Mouse (Mus musculus) liver, adult 2 months (tissue): ENCODE data around the gene Nhsl1.

Experiments
- CTCF ChIP-seq: fragments of 200-500 bp; IDR thresholded peaks from 2 replicates; pipeline ENCODE4 v1.5.1; 2011; ENCODE audit warnings: low read depth, low read length, control low read depth
- POLR2A ChIP-seq: fragments of 200-500 bp; IDR thresholded peaks from 2 replicates; pipeline ENCODE4 v1.6.1; 2011; ENCODE audit warnings: low read length, control low read depth; ENCODE audit not compliant: insufficient read depth; ENCODE audit errors: extremely low read depth

DNA sequence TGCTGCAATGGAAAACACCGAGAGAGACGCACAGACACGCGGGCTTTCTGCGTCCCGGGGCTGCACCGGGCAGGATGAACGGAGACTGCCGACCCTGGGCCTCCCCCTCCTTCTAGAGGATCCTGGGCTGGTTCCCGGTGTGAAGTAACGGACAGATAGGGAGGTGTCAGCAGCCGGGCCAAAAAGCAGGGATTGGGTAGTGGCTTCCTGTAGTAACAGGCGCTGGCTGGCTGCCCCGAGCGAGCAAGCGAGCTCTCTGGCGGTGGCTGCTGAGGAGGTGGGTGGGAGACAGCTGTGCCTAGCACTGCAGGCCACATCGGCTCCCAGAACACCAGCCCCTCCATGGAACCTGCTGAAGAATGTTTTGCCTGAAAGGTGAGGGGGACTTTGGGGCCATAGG, 112.2 kb downstream of the Nhsl1 start:
- TF ChIP-seq POLR2A (no peak), CTCF (0 out of 2 replicates have a peak, but pooled peaks have one; percentile 14)
